Mouse (Mus musculus) cerebellum, adult (tissue): ENCODE results near the gene Tnni1.

Source experiments
- ATAC-seq: cut with Nextera tagmentation; 2 replicates; pipeline ENCODE4 v1.9.2; 2017; ENCODE audit warnings: mild to moderate bottlenecking, moderate library complexity, mixed read lengths; ENCODE audit not compliant: insufficient number of reproducible peaks, low FRiP score, low TSS enrichment

The Tnni1 gene

GRCm38 (mm10) chr1:135778780-135779535 lies at the start of gene Tnni1:
TSS of gene Tnni1 (plus strand) at chr1:135779434.
- ATAC-seq: no peak

- ATAC-seq: no peak
Observed at GRCm38 (mm10) chr1:135729821-135730220, 49.4 kb upstream of the Tnni1 start.

- no peak for ATAC-seq
Observed at GRCm38 (mm10) chr1:135730296-135730695, 48.9 kb upstream of the Tnni1 start.

- ATAC-seq: no peak
Observed at GRCm38 (mm10) chr1:135731393-135731792, 47.8 kb upstream of the Tnni1 start.

GRCm38 (mm10) chr1:135731897-135732684 lies 47.1 kb upstream of the Tnni1 start:
- ATAC-seq: no peak

GRCm38 (mm10) chr1:135734225-135734937 lies 44.9 kb upstream of the Tnni1 start:
- no peak; the same call in 1 of the 2 replicates for ATAC-seq

GRCm38 (mm10) chr1:135735460-135735859 lies 43.8 kb upstream of the Tnni1 start:
- no peak for ATAC-seq

- no peak for ATAC-seq
Observed at GRCm38 (mm10) chr1:135744987-135745386, 34.2 kb upstream of the Tnni1 start.

- ATAC-seq: no peak
Observed at GRCm38 (mm10) chr1:135746248-135746647, 33.0 kb upstream of the Tnni1 start.

- peak; percentile 96 for ATAC-seq
Observed at GRCm38 (mm10) chr1:135752737-135753348, 26.4 kb upstream of the Tnni1 start.

GRCm38 (mm10) chr1:135755287-135755686 lies 23.9 kb upstream of the Tnni1 start:
- no peak for ATAC-seq

- ATAC-seq: no peak
Observed at GRCm38 (mm10) chr1:135755913-135756312, 23.3 kb upstream of the Tnni1 start.

- no peak for ATAC-seq
Observed at GRCm38 (mm10) chr1:135757287-135757686, 21.9 kb upstream of the Tnni1 start.

GRCm38 (mm10) chr1:135759685-135760084 lies 19.5 kb upstream of the Tnni1 start:
- no peak for ATAC-seq

- no peak for ATAC-seq
Observed at GRCm38 (mm10) chr1:135760216-135760615, 19.0 kb upstream of the Tnni1 start.

- ATAC-seq: no peak
Observed at GRCm38 (mm10) chr1:135761728-135762127, 17.5 kb upstream of the Tnni1 start.

- no peak for ATAC-seq
Observed at GRCm38 (mm10) chr1:135763503-135764205, 15.6 kb upstream of the Tnni1 start.

GRCm38 (mm10) chr1:135764206-135764528 lies 15.1 kb upstream of the Tnni1 start:
- ATAC-seq: no peak

GRCm38 (mm10) chr1:135765645-135766591 lies 13.3 kb upstream of the Tnni1 start, which contains the start of gene Phlda3:
TSS of gene Phlda3 (plus strand) at chr1:135766119.
- peak; percentile 45 for ATAC-seq
